Mouse (Mus musculus) right cerebral cortex, adult 2 months (tissue): Measurements from ENCODE around the gene Tfip11.
A peak's percentile ranks its signal among the peaks of the same experiment; 100 is the strongest.

Experiments
- DNase-seq, 2 experiments: peaks; one replicate each; pipeline ENCODE4 v3.0.0; 2021 to 2022; ENCODE audit warnings: low spot score in 2 of 2

The Tfip11 gene

DNA sequence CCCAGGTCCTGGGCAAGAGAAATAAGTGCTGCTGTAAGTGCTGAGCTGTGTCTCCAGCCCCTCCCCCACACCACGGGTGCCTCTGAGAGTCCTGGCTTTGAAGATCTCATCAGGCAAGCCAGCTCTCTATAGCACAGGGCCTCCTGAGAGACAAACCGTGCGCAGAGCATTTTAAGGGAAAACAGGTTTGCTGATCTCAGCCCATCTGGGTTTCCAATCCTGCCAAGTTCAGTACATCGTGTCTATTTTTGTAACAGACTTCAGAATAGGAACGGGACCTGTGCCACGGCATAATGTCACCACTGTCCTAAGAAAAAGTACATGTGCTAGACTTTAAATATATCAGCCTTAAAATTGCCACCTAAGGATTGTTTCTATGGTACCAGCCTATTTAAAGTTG, 5.2 kb upstream of the Tfip11 start:
- DNase-seq = peak; percentile 73 to 85

DNA sequence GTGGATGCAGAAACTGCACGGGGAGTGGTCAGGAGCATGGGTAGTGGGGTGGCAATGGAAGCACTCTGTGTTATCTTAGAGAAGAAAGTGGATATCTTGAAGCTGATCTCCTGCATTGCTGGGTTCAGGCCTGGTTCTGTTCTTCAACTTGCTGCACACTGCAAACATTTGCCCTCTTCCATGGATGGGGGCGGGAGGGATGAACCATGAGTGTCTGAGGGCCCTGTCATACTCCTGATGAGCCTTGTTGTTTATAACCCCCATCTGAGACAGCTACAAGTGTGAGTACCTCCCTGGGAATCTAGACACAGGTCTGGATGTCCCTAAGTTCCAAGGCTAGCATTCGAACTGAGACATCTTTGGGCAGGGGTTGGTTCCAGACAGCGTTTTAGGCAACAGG, 4.8 kb upstream of the Tfip11 start:
- DNase-seq = no peak

DNA sequence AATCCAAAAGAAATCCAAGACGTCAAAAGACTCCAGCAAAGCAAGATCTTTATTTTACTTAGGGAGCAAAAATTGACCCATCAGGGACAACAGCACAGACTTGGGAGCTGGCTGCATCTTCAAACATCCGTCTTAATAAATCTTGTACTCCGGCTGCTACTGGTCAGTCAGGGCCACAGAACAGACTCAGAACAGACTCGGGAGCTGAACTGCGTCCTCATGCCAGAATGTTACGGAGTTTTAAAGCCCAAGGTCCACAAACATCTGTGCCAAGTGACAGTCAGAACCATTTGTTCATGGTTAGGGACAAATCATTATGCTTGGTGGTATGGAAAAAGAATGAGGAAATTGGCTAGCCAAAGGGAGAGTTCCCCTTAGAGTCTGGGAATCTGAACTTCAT, 2.9 kb upstream of the Tfip11 start:
- DNase-seq = no peak

DNA sequence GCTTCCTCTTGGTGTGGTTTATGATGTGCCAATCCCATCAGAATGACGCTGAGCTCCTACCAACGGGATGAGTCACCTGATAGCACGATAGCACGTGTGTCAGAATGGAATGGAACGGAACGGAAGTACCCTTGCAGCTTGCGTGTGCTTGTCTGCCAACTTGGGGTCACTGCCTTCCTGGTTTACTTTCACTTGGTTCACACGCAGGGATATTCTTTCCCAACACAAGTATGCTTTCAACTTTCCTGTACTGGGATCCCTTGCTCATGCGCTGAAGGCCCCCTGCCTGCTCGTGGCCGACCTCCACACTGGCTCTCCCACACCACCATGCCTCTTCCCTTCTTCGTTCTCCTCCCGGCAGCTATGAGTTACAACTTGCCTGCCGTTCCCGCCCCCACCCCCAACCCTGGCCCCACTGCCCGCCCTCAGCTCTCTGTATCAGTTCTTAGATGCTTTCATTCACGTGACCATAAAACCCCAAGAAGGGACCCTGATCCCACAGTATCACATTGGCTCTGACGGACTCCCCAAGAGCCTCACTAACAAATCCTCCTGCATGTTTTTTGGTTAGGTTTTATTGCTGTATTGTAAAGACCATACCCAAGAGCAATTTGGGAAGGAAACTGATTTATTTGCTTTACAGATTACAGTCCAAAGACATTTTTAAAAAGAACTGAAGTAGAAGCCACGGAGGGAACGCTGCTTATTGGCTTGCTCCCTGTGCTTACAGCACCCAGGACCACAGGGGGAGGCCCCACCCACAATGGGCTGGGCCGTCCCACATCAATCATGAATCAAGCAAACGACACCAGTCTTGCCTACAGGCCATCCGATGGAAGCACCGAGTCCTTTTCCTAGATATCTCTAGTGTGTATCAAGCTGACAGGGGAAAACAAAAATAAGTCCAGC, 1.3 kb upstream of the Tfip11 start:
- DNase-seq = no peak

DNA sequence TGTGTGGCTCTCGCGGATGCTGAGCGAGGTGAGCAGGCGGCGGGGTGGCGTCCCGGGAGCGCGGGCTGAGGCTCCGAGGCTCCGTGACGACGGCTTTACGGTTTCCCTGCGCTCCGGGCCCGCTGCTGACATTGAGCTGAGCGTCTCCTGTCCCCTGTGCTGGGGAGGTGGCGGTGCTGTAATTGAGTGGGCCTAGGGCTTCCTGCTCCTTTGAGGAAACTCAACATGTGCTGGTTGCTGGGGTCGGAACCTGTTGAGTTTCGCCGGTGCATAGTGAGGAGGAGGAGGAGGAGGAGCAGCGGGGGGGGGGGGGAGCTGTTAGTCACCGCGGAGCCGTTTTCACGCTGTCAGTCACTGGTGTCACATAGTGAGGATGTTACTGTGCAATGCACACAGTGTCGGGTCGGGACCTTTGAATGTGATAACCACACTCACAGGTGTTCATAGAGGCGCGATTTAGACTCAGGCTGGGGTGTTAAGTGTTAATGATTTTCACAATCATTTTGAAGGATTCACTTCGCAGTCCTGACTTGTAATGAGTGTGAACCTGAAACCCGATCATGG, 370 bp downstream of the Tfip11 start:
- DNase-seq = no peak

DNA sequence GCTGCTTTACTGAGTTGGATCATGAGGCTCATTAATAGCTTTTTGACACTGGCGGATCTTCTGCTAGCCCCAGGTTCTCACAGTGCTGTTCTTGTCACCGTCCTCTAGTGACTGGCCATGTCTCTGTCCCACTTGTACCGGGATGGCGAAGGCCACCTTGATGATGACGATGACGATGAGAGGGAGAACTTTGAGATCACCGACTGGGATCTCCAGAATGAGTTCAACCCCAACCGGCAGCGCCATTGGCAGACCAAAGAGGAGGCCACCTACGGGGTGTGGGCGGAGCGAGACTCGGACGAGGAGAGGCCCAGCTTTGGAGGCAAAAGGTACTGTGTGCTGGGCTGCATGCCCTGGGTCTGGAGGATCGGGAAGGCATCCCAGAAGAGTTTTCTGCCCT, 1.7 kb downstream of the Tfip11 start:
- DNase-seq = no peak

DNA sequence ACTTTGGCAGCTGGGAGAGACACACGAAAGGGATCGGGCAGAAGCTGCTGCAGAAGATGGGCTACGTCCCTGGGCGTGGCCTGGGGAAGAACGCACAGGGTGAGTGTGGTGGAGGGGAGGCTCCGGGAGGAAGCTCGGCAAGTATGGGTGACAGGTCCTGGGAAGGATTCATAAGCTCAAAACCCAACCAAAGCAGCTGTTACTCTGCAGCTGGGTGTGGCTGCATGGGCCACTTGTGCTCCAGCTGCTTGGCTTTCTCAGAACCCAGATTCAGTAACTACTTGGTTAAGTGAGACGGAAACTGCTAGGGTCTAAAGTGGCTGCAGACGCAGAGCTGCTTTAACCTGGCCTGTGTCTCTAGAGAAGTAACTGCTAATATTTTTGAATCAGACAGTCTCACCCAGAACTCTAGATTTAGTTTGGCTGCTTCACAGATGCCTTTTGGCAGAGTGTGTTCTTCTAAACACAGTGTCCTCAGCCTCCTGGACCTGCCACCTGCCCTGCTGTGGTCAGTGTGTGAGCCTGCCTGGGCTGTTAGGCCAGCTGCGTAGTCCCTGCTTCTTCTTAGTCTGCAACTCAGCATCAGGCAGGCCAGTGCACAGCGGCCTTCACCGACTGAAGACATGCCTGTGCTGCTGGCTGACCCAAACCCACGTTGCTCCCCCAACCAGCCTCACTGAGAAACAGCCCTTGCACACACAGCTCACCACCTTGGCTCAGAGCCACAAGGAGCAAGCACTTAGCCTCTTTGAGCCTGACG, 3.8 kb downstream of the Tfip11 start:
- no peak for DNase-seq

DNA sequence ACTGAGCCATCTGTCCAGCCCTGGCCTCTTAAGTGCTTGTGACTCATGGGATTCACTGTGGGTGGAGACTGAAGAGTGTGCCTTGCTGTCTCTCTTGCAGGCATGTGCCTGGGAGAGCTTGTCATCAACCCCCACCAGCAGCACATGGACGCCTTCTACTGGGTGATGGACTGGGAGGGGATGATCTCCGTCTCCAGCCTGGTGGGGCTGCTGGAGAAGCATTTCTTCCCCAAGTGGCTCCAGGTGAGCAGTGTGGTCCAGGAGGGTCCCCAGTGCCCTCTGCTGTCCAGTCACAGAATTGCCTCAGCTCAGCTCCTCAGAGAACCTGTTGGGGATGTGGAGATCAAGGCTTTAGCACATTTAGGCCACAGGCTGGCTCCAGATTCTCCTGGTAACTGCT, 9.3 kb downstream of the Tfip11 start:
- peak; percentile 55 for DNase-seq

DNA sequence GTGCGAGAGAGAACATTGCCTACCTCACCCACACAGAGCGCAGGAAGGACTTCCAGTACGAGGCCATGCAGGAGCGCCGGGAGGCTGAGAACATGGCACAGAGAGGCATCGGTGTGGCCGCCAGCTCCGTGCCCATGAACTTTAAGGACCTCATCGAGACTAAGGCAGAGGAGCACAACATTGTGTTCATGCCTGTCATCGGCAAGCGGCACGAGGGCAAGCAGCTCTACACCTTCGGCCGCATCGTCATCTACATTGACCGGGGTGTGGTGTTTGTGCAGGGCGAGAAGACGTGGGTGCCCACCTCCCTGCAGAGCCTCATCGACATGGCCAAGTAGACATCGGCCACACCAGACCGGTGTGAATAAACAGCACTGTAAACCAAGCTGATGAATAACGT, 10.8 kb downstream of the Tfip11 start:
- DNase-seq = no peak

DNA sequence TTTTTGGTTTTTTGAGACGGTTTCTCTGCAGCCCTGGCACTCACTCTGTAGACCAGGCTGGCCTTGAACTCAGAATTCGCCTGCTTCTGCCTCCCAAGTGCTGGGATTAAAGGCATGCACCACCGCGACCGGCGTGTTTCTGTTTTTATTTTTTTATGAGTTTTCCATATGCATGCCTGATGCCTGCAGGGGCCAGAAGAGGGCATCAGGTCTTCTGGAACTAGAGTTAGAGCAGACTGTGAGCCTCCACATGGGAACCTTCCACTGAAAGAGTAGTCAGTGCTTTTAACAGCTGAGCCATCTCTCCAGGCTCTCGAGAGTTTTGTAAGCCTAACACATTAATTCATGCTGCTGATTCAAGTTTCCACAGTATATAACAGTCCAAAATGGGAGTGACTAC, 13.1 kb downstream of the Tfip11 start:
- DNase-seq = no peak

DNA sequence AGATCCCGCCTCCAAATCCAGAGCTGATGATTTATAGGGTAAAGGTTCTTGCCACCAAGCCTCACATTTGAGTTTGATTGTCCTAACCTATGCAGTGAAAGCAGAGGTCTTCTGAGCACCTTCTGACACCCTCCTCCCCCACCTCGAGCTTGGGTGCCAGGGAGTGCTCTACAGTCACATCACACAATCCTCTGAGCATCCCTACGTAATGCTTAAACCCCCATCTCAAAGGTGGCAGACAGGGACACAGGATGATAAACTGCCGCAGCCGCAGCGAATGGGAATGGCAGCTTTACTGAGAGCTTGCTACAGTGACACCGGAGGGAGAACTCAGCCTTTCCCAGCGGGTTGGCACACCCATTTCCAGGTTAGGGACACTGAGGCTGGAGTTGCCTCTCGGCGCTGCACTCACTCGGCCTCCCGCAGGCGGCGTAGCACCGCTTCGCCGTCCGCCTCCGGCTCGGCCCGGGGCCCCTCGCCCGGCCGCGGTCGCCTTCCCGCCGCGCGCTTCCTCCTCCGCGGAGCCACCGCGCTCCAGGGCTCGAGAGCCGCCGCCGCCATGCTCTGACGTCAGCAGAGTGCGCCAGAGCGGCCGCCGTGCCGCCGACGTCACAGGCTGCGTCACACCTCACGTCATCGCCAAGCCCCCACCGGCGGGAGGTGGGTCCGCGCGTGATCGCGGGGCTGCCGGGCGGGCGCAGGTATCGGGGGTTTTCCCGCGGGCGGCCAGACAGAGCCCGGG, 16.5 kb downstream of the Tfip11 start, which contains the start of the genes Srrd and Hps4:
Srrd (minus strand) TSS at position 578 of the 742 bp plus-strand sequence.
Hps4 (plus strand) TSS at position 621 of the 742 bp plus-strand sequence.
- DNase-seq = peak; percentile 87 to 88

DNA sequence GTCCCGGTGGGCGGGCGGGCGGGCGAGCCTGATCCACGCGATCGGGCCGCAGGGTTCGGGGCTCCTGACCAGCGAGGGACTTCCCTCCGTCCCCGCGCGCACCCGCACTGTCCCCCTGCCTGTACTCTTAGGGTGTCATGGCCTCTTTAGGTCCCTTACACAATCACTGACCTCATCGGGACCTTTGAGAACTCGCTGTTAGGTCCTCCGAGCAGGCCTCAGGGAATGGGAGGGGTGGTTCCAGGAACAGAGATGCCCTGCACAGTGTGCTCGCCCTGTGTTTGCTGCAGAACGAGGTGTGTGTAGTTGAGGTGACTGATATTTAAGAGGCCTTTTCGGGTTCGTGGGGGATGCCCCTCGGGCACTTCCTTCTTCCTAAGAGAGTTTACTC, 17.0 kb downstream of the Tfip11 start:
- DNase-seq = peak in 1 of 2 experiments; percentile 47

DNA sequence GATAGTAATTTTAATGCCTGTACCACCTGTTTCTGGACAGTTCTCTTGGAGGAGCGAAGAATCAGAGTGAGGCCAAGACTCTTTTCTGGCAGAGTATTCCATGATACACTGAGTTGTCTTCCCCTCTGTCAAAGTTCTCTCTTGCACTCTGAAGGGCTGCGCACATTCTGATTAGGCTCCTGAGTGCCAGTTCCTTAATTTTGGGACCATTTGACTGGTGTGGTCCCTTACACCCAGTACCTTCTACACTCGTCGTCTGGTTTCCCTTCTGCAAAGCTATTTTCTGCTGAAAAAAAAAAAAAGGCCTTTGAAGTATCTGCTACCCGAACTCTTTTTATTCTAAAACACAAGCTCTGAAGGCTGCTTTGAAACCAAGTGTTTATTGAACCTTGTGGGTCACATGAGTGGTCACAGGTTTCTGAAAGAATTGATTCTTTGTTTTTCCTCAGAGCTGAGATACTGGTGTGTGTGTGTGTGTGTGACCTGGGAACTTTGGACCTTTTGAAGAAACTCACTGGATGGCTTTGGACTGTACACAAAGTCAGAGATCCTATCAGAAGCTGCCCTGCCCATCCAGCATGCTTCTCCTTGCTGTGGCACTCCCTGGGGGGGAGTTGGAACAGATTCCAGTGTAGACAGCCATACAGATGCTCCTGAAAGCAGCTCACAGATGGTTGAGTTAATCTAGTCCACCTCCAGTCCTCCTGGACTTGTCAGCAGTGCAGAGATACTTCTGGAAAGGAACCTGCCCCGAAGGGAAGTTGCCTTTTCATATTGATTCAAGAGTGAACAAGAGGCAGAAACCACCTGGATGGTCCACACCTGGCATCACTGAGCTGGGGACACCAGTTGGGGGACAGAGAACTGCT, 18.2 kb downstream of the Tfip11 start:
- DNase-seq = peak; percentile 56 to 58

DNA sequence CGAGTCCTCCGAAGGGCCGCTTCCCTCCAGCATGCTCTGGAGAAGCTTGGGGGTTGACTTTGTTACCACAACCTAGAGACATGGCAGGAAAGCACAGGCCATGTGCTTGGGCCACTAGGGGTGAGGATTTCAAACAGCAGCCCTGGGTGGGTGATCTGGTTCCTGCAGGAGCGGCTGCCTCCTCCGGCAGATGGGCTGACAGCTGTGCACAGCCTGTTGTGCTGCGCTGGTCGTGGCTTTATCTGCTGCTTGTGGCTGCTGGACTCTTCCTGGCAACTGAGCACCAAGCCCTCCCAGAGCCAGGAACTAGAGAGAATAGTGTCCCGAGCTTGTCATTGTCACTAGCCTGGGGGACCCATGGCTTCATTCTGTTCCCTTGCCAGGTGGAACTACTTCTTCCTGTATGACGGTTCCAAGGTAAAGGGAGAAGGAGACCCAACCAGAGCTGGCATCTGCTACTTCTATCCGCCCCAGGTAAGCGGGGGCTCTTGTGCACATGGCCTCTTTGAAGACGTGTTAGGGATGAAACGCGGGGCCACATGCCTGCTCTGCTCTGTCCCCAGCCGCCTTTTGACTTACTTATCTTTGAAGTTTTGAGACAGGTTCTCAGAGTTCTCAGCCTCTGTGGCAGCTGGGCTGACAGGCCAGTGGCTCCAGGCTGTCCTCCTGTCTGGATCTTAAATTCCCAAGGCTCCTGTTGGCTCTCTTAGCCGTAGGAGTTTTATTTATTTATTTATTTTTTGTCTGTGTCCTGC, 20.2 kb downstream of the Tfip11 start:
- DNase-seq = no peak

DNA sequence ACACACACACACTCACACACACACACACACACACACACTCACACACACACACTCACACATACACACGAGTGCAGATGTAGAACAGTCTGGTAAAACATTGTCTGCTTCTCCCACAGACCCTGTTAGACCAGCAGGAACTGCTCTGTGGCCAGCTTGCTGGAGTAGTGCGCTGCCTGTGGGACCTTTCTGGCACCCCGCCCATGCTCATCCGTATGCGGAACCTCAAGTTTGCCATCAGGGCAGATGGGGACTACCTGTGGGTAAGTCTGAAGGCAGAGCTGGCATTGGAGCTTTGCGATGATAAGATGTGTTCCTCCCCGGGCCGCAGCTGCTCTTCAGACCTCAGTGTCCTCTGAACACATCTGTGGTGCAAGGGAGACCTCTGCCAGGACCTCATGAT, 23.0 kb downstream of the Tfip11 start:
- no peak for DNase-seq

DNA sequence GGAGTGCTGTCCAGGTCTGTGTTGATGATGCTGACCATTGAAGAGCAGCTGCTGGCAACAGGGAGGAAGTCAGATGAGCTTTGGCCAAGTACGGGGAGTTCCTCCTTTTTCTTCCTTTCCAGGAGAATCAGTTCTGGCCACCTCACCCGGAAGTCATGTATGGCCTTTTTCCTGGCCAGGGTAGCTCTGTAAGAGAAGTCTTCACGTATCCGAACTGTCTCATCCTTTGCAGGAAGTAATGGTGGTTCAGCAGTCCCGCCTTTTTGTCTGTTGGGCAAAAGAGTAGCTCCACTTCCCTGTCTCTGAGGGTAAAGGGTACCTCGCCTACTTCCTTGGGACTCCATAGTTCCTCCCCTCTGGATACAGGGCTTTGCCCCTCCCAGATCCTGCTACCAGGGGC, 29.3 kb downstream of the Tfip11 start:
- DNase-seq = no peak

DNA sequence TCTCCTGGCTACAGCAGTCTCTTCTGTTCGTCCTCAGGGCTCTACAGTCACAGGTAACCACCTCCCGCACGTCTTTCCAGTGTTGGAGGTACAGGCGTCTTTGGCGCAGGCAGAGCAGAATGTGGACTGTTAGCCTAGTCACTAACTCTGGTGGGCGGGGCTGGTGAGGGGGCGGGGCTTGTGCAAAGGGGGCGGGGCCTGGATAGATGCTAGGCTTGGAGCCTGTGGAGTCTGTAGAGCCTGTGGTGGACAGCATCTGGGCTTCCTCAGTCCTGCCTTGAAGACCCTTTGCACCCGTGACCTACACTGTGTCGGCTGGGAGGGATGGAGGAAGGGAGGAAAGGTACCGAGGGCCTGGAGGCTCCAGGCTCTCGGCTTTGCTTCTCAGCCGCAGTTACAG, 29.8 kb downstream of the Tfip11 start, which contains the start of gene Gm6583:
Gm6583 (minus strand) TSS at position 124 of the 400 bp plus-strand sequence.
- DNase-seq = no peak

DNA sequence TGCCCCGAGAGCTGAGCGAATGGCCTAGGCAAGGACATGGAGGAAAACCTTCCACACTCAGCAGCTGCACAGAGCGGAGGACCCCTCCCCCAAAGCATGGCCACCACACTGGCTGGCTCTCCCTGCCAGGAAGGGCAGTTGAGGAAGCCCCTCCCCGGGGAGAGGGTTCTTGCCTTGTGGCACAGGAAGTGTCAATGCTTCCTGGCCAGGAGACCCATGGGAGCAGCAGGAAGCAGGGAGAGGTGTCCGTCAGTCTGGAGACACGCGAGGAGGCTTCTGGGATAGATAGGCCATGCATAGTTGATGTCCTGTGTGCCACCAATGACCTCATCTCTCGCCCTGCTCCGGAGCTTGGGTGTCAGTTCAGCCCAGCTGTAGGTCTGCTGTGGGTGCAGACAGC, 30.2 kb downstream of the Tfip11 start:
- no peak for DNase-seq

DNA sequence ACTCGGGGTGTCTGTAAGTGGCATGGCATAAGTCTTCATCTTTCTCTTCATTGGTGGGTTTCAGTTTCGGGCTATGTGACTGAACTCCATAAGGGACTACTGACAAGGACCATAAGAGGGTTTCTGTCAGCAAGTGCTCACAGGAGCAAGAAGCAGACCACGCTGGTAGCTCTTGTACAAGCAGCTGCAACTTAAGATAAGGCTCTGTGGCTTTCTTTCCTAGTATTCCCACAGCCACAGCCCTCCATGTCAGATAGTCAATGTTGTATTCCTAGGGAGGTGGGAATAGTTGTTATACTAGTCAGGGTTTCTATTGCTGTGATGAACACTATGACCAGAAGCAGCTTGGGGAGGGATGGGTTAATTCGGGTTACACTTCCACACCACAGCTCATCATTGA, 33.4 kb downstream of the Tfip11 start:
- no peak for DNase-seq

DNA sequence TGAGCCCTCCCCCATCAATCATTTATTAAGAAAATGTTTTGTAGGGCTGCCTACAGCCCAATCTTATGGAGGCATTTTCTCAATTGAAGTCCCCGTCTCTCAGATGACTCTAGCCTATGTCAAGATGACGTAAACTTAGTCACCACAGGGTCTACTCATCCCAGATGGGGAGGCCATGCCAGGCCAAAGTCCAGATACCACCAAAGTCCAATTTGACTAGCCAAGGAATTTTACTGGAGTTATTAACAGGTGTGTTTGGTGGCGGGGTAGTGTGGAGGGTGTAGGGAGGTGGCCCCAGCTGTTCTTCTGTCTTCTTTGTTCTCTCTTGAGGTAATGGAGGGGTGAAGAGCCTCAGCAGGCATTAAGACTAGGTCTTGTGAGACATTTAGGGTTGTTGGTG, 33.9 kb downstream of the Tfip11 start:
- DNase-seq = no peak
